Mouse (Mus musculus) ovary, postnatal 14 days (tissue): Measurements from ENCODE around the gene Kcnk6.
A peak's percentile ranks its signal among the peaks of the same experiment; 100 is the strongest.
"Not testable (repeated sequence)": the region's sequence is repeated elsewhere in the genome, so short reads cannot be mapped to it uniquely, and the experiment has no call there.

Experiments
- DNase-seq: peaks from one replicate; pipeline ENCODE4 v3.0.0; 2022; ENCODE audit warnings: low spot score

Gene Kcnk6

DNA sequence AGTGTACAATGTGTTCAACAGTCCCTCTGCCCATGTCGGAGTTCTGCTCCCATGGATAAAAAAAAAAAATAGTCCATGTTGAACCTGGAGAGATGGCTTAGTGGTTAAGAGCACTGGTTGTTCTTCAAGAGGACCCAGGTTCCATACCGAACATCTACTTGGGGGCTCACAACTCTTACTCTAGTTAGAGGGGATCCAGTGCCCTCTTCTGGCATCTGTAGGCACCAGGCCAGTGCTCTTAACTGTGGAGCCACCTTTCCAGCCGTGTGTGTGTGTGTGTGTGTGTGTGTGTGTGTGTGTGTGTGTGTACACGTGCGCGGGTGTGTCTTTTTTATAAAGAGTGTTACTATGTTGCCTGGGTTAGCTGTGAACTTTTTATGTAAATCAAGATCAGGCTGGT, 29.7 kb downstream of the Kcnk6 start:
- no peak for DNase-seq

- DNase-seq, result not testable (repeated sequence)
These were observed 38.1 kb downstream of the Kcnk6 start for GRCm38 (mm10) chr7:29194230-29194629.

DNA sequence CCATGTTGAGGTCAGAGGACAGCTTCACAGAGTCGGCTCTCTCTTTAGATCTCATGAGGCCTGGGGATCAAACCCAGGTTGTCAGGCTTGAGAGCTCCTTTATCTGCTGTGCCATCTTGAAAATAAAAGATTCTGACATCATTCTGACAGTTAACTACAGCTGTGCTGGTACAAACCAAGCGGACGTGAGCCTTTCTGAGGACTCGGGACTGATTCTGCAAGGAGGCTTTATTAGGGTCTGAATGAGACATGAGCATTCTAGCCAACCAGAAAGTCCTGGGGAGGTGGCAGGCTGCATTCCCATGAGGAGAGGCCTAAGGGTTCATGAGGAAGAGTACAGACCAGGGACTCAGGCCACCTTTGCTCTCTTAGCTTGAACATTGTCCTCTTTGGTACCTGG, 51.0 kb downstream of the Kcnk6 start:
- not testable (repeated sequence) for DNase-seq

- no peak for DNase-seq
These were observed 51.5 kb downstream of the Kcnk6 start for GRCm38 (mm10) chr7:29180854-29181236.

- peak; percentile 91 for DNase-seq
These were observed 52.0 kb downstream of the Kcnk6 start, which contains the start of gene Psmd8 for GRCm38 (mm10) chr7:29180077-29180853. Psmd8 (minus strand) TSS chr7:29180701.

DNA sequence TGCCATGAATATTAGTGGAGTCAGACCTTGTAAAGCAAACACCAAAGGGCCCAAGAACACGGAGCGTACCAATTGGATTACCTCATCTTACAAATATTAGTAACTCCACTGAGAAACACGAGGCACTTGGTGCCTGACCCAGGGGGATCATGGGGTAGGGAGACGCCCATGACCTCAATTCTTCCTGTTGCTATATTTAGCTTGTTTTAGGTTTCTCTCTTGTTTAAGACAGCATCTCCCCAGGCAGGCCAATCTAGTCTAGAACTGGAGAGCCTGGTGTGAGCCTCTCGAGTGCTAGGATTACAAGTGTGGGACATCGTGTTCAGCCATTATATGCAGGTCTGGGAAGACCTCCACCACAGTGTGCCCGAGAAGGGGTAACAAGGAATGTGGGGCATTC, 53.0 kb downstream of the Kcnk6 start:
- no peak for DNase-seq

DNA sequence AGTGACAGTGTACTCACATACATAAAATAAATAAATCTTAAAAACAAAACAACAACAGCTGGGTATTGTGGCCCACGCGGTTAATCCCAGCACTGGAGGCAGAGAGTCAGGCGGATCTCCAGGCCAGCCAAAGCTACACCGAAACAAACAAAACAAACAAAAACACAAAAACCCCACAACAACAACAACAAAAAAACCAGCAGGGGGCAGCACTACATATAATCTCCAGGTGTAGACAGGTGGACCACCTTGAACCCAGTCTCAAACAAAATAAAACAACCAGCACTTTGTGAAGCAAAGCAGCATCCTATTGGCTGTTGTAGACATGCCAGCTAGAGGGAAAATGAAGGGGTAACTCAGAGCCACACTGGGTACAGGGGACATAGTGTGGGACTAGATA, 54.2 kb downstream of the Kcnk6 start:
- DNase-seq, result no peak

GRCm38 (mm10) chr7:29172390-29173016, 59.8 kb downstream of the Kcnk6 start:
- no peak for DNase-seq
